Mouse (Mus musculus): ENCODE results near the gene Twf2. TPM values are rescaled to one million over a fixed set of nuclear protein-coding genes. Genes with fewer than 3 reads are reported as not detected.
A peak's percentile ranks its signal among the peaks of the same experiment; 100 is the strongest.

The Twf2 gene
- polyA plus RNA-seq, 1 experiment from 2014 or later: 21.2 TPM

- ATAC-seq (ENCODE audit: low read depth): no peak
- peaks cover 34% of the 10 kb centered on the region for H3K36me3 ChIP-seq (ENCODE audit: control insufficient read depth, insufficient read depth)
- WGBS (ENCODE audit: insufficient replicate concordance): 88% methylated on average over 8 of the region's 8 CpGs
These were observed 10.9 kb upstream of the Twf2 start for GRCm38 (mm10) chr9:106192024-106192423.

DNA sequence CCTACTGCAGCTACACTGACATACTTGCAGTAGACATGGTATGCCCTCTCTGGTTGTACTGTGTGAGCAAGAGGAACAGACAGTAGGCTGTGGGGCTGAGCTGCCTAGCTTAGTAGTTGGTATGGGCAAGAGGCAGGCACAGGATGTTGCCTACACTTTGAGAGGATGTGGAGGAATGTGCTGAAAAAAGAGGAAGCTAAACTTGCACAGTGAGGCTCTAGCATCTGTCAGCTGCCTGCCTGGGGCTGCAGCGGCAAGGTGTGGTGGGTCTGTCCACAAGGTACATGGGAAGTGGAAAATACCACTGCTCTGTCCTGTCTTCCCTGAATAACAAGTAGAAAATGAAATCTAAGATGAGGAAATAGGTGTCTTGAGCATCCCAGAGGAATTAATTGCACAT is 9.9 kb upstream of the Twf2 start:
- no peak overlapping the region for H3K4me3 ChIP-seq (ENCODE audit: low read depth, low read length)
- H3K36me3 ChIP-seq (ENCODE audit: control insufficient read depth, insufficient read depth): peaks cover 30% of the 10 kb centered on the region
- no peaks in the 10 kb centered on the region for H3K4me1 ChIP-seq (ENCODE audit: control insufficient read depth, low read depth, low read length)
- WGBS (ENCODE audit: insufficient replicate concordance): 19% methylated on average over 1 of the region's 1 CpGs
- H3K9ac ChIP-seq (ENCODE audit: low read depth, low read length): no peak overlapping the region
- H3K27ac ChIP-seq (ENCODE audit: low read length): no peak overlapping the region
- H3K9me3 ChIP-seq (replicated peaks; ENCODE audit: control insufficient read depth, low read length): no peaks in the 10 kb centered on the region
- H3K27me3 ChIP-seq (ENCODE audit: control insufficient read depth, insufficient read depth, low read depth, low read length): no peaks in the 10 kb centered on the region
- H3K4me2 ChIP-seq (ENCODE audit: low read depth, low read length): no peak overlapping the region
- ATAC-seq (ENCODE audit: low read depth): peak; percentile 5; the same call in 1 of the 2 replicates

More at GRCm38 (mm10) chr9:106192024-106192423, 10.9 kb upstream of the Twf2 start:
- no peaks in the 10 kb centered on the region for H3K27me3 ChIP-seq (ENCODE audit: control insufficient read depth, insufficient read depth, low read depth, low read length)
- no peak overlapping the region for H3K4me3 ChIP-seq (ENCODE audit: low read depth, low read length)
- no peak overlapping the region for H3K9ac ChIP-seq (ENCODE audit: low read depth, low read length)
- H3K27ac ChIP-seq (ENCODE audit: low read length): no peak overlapping the region
- no peaks in the 10 kb centered on the region for H3K4me1 ChIP-seq (ENCODE audit: control insufficient read depth, low read depth, low read length)
- H3K4me2 ChIP-seq (ENCODE audit: low read depth, low read length): no peak overlapping the region
- H3K9me3 ChIP-seq (replicated peaks; ENCODE audit: control insufficient read depth, low read length): no peaks in the 10 kb centered on the region

GRCm38 (mm10) chr9:106193930-106194807 is 8.7 kb upstream of the Twf2 start:
- Histone ChIP-seq H3K4me2 (ENCODE audit: low read depth, low read length) (no peak overlapping the region), H3K4me3 (ENCODE audit: low read depth, low read length) (no peak overlapping the region), H3K36me3 (ENCODE audit: control insufficient read depth, insufficient read depth) (peaks cover 20% of the 10 kb centered on the region), H3K9me3 (replicated peaks; ENCODE audit: control insufficient read depth, low read length) (no peaks in the 10 kb centered on the region), H3K27ac (ENCODE audit: low read length) (no peak overlapping the region), H3K4me1 (ENCODE audit: control insufficient read depth, low read depth, low read length) (peaks cover 2% of the 10 kb centered on the region; the same call in 1 of the 2 replicates), H3K9ac (ENCODE audit: low read depth, low read length) (no peak overlapping the region), H3K27me3 (ENCODE audit: control insufficient read depth, insufficient read depth, low read depth, low read length) (no peaks in the 10 kb centered on the region)
- no peak for ATAC-seq (ENCODE audit: low read depth)
- 79% methylated on average over 8 of the region's 8 CpGs for WGBS (ENCODE audit: insufficient replicate concordance)

DNA sequence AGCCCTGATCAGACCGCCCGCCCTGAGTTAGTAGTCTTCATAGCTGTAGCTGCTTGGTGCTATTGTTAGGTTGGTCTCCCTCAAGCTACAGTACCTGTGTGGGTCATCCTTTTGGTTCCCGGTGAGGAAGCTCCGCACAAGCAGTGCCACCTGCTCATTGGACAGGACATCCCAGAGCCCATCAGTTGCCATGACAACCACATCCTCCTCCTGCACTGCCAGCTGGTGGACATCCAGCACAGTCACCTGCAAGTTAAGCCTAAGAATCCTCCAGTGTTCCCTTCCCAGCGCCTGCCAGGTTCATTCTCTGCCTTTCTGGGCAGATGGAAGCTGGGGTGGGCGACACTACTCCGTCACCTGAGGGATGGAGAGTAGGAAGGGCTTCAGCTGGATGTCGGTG is 7.2 kb upstream of the Twf2 start:
- Histone ChIP-seq H3K27me3 (ENCODE audit: control insufficient read depth, insufficient read depth, low read depth, low read length) (no peaks in the 10 kb centered on the region), H3K9ac (ENCODE audit: low read depth, low read length) (no peak overlapping the region), H3K36me3 (ENCODE audit: control insufficient read depth, insufficient read depth) (peaks cover 10% of the 10 kb centered on the region)

DNA sequence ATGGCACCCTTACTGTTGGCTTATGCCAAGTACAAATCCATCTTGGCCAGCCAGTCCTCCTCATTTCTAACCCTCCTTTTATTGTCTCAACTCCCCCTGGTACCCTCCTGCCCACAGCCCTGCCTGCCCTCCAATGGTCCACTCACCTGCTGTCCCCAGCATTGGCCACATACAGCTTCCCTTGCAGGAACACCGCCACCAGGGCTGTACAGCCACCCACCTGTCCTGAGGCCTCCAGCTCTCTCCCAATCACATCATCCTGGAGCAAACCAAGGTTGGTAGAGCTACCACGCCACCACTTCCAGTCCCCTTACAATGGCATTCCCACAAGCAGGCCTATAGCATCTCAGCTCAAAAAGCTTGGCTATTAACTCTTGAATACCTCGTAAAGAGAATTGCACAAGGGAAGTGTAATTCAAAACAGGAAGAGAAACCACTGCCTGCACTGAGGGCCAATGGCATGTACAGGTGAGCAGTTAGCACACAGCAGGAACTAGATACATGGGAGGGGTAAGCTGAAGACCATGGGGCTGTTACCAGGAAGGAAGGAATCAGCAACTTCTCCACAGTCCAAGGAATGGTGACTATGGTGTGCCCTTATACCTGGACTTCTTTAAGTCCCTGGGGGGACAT is 5.7 kb upstream of the Twf2 start:
- H3K9me3 ChIP-seq (replicated peaks; ENCODE audit: control insufficient read depth, low read length): no peaks in the 10 kb centered on the region
- H3K27me3 ChIP-seq (ENCODE audit: control insufficient read depth, insufficient read depth, low read depth, low read length): no peaks in the 10 kb centered on the region
- ATAC-seq (ENCODE audit: low read depth): no peak
- H3K27ac ChIP-seq (ENCODE audit: low read length): no peak overlapping the region
- peaks cover 4% of the 10 kb centered on the region; the same call in 1 of the 2 replicates for H3K4me1 ChIP-seq (ENCODE audit: control insufficient read depth, low read depth, low read length)
- 65% methylated on average over 3 of the region's 3 CpGs for WGBS (ENCODE audit: insufficient replicate concordance)
- no peak overlapping the region for H3K4me3 ChIP-seq (ENCODE audit: low read depth, low read length)
- H3K36me3 ChIP-seq (ENCODE audit: control insufficient read depth, insufficient read depth): no peaks in the 10 kb centered on the region
- no peak overlapping the region for H3K4me2 ChIP-seq (ENCODE audit: low read depth, low read length)
- no peak overlapping the region for H3K9ac ChIP-seq (ENCODE audit: low read depth, low read length)

More for the DNA sequence above, 7.2 kb upstream of the Twf2 start:
- Histone ChIP-seq H3K27ac (ENCODE audit: low read length) (no peak overlapping the region), H3K9me3 (replicated peaks; ENCODE audit: control insufficient read depth, low read length) (no peaks in the 10 kb centered on the region), H3K4me2 (ENCODE audit: low read depth, low read length) (no peak overlapping the region), H3K4me3 (ENCODE audit: low read depth, low read length) (no peak overlapping the region), H3K4me1 (ENCODE audit: control insufficient read depth, low read depth, low read length) (peaks cover 2% of the 10 kb centered on the region; the same call in 1 of the 2 replicates)
- no peak for ATAC-seq (ENCODE audit: low read depth)
- 82% methylated on average over 8 of the region's 8 CpGs for WGBS (ENCODE audit: insufficient replicate concordance)

GRCm38 (mm10) chr9:106197732-106198131 is 5.2 kb upstream of the Twf2 start:
- Histone ChIP-seq H3K4me1 (ENCODE audit: control insufficient read depth, low read depth, low read length) (peaks cover 7% of the 10 kb centered on the region; the same call in 1 of the 2 replicates), H3K4me3 (ENCODE audit: low read depth, low read length) (no peak overlapping the region), H3K27ac (ENCODE audit: low read length) (no peak overlapping the region), H3K9ac (ENCODE audit: low read depth, low read length) (no peak overlapping the region), H3K4me2 (ENCODE audit: low read depth, low read length) (no peak overlapping the region; the same call in 1 of the 2 replicates), H3K9me3 (replicated peaks; ENCODE audit: control insufficient read depth, low read length) (no peaks in the 10 kb centered on the region), H3K36me3 (ENCODE audit: control insufficient read depth, insufficient read depth) (no peaks in the 10 kb centered on the region), H3K27me3 (ENCODE audit: control insufficient read depth, insufficient read depth, low read depth, low read length) (no peaks in the 10 kb centered on the region)
- no peak for ATAC-seq (ENCODE audit: low read depth)
- 75% methylated on average over 9 of the region's 9 CpGs for WGBS (ENCODE audit: insufficient replicate concordance)

GRCm38 (mm10) chr9:106198962-106199458 is 3.9 kb upstream of the Twf2 start:
- peak; percentile 61 for ATAC-seq (ENCODE audit: low read depth)
- peak overlapping the region; percentile 36 for H3K27ac ChIP-seq (ENCODE audit: low read length)
- peak overlapping the region; percentile 69 for H3K4me3 ChIP-seq (ENCODE audit: low read depth, low read length)
- peak overlapping the region; percentile 75 for H3K4me2 ChIP-seq (ENCODE audit: low read depth, low read length)
- under 1% methylated on average over 42 of the region's 51 CpGs for WGBS (ENCODE audit: insufficient replicate concordance)
- no peaks in the 10 kb centered on the region for H3K36me3 ChIP-seq (ENCODE audit: control insufficient read depth, insufficient read depth)
- H3K9ac ChIP-seq (ENCODE audit: low read depth, low read length): peak overlapping the region; percentile 68
- H3K9me3 ChIP-seq (replicated peaks; ENCODE audit: control insufficient read depth, low read length): no peaks in the 10 kb centered on the region
- H3K4me1 ChIP-seq (ENCODE audit: control insufficient read depth, low read depth, low read length): peaks cover 16% of the 10 kb centered on the region
- no peaks in the 10 kb centered on the region for H3K27me3 ChIP-seq (ENCODE audit: control insufficient read depth, insufficient read depth, low read depth, low read length)

DNA sequence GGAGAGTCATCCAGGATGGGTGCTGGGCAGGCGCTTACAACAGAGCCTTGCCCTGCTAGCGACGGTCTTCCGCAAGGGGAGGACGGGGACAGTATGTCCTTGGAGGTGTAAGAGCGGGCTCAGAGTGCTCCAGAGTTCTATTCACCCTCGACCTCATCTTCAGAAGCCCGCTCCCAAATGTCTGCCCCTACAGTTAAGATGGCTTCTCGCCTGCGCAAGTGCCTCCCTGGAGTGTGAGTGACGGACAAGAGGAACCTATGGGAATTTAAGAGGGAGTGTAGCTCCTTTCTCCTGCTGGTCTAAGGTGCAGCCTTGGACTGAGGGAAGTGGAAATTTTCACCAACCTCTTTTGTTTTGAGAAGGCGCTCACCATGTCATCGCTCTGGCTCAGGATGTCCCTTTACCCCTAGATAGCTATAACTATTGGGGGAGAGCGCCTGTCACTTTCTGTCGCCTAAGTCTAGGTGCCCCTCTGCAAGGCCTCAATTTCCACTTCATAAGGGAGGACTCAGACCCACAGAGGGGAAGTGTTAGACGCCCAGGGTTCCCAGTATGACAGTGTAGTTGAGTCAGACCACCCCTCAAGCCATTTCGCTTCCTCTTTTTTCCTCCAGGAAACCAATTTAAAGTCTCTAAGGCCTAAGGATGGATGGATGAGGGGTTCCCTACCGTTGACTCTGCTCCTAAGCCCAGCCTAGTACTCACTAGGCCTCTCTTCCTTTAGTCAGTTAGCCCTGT is 3.2 kb upstream of the Twf2 start, which contains the start of gene Ppm1m:
Gene Ppm1m, minus strand, starts transcription at position 212 of the 738 bp plus-strand sequence.
- WGBS (ENCODE audit: insufficient replicate concordance): 36% methylated on average over 18 of the region's 18 CpGs
- Histone ChIP-seq H3K4me3 (ENCODE audit: low read depth, low read length) (peak within 1 kb of the TSS; percentile 69), H3K4me1 (ENCODE audit: control insufficient read depth, low read depth, low read length) (peaks cover 16% of the 10 kb centered on the region), H3K9ac (ENCODE audit: low read depth, low read length) (peak within 1 kb of the TSS; percentile 68), H3K27ac (ENCODE audit: low read length) (peak within 1 kb of the TSS; percentile 36), H3K27me3 (ENCODE audit: control insufficient read depth, insufficient read depth, low read depth, low read length) (no peaks in the 10 kb centered on the region), H3K4me2 (ENCODE audit: low read depth, low read length) (peak within 1 kb of the TSS; percentile 75), H3K36me3 (ENCODE audit: control insufficient read depth, insufficient read depth) (no peaks in the 10 kb centered on the region), H3K9me3 (replicated peaks; ENCODE audit: control insufficient read depth, low read length) (no peaks in the 10 kb centered on the region)
- ATAC-seq (ENCODE audit: low read depth): no peak; the same call in 1 of the 2 replicates
